Mouse (Mus musculus) G1E (cell line): Measurements from ENCODE around the gene Myh11.

Source experiments
- CTCF ChIP-seq: IDR thresholded peaks from 2 replicates; pipeline ENCODE4 v1.5.1; 2012; ENCODE audit warnings: low read depth, low read length, inconsistent platforms, mixed read lengths
- GATA1 ChIP-seq: IDR thresholded peaks from 2 replicates; pipeline ENCODE4 v1.6.1; 2012; ENCODE audit warnings: borderline replicate concordance, low read length, inconsistent platforms, mixed read lengths
- POLR2AphosphoS5 ChIP-seq: IDR thresholded peaks from 2 replicates; pipeline ENCODE4 v1.6.1; 2012; ENCODE audit warnings: low read depth, low read length, inconsistent platforms; ENCODE audit not compliant: insufficient replicate concordance
- TAL1 ChIP-seq: conservative IDR thresholded peaks from 2 replicates; pipeline ENCODE4 v1.6.1; 2012; ENCODE audit warnings: low read depth, low read length, inconsistent platforms, mixed read lengths

DNA sequence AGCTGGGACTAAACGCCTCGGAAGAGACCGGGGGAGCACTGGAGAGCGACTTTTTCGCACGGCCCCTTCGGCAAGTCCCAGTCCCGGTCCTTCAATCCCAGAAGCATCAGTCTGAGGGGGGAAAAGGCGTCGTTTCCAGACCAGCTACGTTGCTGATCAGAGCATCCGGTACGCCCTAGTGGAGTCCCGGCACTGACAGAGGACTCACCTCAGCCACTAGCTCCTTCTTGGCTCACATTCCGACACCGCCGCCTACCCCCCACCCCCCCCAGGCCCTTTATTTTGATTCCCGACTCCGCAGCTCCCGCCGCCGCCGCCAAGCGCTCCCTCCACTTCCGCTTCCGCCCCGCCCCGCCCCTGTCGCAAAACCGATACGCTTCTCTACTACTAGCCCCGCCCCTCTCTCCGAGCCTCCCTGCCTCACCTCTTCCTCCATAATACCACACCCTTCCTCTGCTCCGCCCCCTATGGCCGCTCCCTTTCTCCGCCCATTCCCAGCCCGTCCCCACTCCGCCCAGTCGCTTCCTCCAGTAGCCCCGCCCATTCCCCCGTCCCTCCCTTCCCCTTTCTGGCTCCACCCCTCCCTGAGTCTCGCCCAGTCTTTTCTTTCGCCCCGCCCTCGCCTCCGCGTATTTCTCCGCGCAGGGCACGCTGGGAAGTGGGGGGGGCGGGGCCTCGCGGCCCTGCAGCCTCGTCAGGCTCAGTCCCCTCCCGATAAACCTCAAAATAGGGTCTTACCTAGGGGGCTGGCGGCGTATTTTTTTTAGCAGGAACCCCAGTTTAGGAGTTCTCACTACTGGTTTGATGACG is 132.0 kb downstream of the Myh11 start:
- TF ChIP-seq GATA1 (no peak), CTCF (no peak), TAL1 (no peak), POLR2AphosphoS5 (no peak)
